Mouse (Mus musculus): ENCODE results near the gene Acot11.

Acot11 gene

DNA sequence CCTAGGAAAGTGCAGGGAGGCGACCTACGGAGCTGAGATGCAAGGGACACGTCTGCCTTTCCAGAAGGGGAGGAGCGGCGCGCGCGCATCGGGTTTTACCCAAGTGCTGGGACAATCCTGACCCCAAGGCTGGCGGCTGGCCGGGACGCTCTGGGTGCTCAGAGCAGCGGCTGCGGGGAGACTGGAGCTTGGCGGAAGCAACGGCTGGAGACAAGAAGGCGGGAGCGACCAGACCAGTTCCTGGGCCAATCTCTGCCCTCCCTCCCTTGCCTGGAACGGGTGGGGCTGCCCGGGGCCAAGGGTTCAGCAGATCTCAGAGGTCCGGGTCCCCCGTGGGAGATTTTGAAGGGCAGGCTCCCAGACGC, at the start of gene Acot11:
Gene Acot11, minus strand, starts transcription at position 89 of the 365 bp plus-strand sequence.
- no peak for DNase-seq (ENCODE audit: low read depth)

DNA sequence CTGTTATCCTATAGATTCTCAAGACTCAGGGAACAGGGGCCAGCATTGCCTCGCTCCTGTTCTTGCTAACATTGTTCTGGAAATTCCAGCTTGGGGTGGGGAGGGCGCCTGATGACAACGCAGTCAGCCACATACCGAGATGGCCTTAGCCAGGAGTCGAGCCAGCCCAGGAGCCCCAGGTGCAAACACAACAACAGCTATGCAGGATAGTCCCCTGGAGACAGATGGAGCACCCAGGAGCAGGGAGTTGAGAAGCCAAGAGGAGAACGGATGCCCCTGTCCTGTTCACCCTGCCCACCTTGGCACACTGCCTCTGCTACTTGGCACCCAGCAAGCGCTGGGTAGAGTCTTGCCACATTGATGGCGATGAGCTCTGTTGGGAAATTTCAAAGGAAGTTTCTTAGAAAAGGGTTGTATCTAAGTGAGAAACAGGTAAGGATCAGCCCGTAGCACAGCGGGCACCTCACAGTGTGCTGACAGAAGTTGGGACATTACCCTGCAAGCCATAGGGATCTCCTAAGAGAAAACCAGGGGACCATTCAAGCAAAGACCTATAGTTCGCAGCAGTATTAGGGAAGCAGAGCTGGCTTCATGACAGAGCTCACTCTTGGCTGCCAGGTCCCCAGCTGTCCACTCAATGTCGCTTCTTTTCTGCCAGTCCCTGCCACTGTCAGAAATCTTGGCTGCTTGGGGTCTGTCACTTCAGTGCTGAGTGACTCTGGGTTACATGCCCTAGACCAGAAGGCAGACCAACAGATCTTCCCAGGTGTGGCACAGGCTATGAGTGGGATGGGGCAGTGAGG, 43.7 kb upstream of the Acot11 start:
- peak; percentile 79 for DNase-seq (ENCODE audit: low read depth)

DNA sequence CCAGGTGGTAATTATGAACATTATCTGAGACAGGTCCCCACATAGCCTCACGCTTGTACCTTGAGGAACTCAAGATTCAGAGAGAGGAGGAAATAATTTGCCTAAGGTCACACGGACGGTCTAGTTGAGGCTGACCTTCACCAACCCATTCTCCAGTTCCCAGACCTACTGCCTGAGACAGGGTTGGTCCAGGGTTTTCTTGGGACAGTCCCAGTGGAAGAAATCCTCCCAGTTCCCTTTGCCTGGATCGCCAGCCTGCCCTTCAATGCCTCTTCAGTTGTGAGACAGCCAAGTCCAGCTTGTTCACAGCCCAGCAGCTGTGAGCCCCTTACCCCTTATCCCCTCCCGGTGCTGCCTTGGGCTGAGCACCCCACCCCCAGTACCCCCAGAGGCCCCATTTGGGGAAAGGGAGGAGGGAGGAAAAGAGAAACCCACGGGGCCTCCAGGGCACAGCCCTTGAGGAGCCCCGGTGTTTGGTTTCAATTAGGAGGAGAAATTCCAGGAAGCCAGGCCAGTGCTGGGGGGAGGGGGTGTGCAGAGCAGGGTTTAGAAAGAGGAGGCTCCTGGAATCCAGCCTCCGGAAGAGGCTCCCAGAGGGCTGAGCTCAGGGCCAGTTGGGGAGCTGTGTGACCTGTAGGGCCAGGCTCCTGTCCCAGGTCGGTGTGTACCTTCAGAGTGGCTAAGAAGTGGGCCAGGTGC, 42.9 kb upstream of the Acot11 start:
- peak; percentile 96 for DNase-seq (ENCODE audit: low read depth)

DNA sequence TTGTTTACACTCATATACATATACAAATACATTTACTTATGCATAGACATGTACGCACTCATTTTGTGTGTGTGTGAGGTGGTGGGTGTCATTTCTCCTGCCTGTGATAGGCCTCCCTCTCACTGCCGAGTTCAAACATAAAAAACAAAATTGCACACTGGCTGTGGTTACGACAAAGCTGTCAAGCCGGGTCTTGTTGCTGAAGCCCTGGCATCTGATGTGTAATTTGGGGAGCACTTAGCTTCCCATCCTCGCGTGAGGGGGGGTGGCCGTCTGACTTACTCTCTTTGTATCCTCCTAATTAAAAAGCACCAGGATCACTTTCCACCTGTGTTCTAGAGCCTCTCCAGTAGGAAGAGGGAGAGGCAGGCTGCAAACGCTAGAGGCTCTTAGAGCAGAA, 37.8 kb upstream of the Acot11 start:
- DNase-seq (ENCODE audit: low read depth), result no peak

DNA sequence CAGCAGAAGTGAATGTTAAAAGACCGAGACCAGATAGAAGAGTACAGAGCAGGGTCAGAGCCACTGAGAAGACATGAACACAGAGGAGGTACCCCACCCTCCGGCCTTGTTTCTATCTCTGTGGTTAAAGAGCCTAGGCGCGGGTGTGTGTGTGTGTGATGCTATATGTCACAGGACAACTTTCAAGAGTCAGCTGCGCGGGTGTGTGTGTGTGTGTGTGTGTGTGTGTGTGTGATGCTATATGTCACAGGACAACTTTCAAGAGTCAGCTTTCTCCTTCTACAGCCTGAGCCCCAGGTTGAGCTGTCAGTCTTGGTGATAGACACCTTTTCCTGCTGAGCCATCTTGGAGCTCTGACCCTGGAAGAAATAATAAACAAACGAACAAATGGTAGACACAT, 37.1 kb upstream of the Acot11 start:
- no peak for DNase-seq (ENCODE audit: low read depth)

DNA sequence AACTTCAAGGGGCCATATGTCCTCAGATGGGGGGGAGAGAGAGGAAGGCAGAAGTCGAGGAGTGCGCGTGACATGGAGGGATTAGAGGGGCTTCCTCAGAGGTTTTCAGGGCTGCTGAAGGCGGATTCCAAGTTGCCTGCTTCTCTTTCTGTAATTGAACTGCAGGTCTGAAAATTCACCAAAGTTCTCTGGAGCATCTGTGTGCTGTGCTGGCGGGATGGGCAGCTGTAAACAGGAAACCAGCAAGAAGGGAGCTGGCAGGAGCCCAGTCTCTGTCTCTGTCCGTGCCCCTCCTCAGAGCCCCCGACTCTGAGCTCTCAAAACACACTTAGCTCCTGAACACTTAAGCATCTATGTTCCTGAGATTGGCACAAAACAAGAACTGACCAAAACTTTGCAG, 36.5 kb upstream of the Acot11 start:
- peak; percentile 53 for DNase-seq (ENCODE audit: low read depth)

DNA sequence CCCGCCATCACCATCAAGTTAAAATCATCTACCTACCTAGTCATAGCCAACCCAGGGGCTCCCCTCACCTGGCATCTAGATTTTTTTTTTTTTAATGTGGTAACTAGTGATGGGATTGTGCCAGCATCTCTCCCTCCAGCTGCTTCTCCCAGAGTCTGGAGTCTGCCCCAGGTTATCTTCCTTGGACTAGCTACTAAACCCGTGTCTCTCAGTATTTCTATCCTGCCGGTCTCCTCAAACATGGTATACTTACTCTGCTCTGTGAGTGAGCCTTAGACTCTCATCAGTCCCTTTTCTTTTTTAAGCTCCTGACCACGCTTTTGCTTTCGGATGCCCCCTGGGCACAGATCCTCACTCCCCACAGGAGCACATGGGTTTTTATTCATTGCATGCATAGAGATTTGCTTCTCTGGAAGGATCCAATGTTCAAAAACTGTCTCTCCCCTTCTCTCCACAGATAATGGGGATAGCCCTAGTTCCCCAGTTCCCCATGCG, 35.9 kb upstream of the Acot11 start:
- DNase-seq (ENCODE audit: low read depth), result no peak

DNA sequence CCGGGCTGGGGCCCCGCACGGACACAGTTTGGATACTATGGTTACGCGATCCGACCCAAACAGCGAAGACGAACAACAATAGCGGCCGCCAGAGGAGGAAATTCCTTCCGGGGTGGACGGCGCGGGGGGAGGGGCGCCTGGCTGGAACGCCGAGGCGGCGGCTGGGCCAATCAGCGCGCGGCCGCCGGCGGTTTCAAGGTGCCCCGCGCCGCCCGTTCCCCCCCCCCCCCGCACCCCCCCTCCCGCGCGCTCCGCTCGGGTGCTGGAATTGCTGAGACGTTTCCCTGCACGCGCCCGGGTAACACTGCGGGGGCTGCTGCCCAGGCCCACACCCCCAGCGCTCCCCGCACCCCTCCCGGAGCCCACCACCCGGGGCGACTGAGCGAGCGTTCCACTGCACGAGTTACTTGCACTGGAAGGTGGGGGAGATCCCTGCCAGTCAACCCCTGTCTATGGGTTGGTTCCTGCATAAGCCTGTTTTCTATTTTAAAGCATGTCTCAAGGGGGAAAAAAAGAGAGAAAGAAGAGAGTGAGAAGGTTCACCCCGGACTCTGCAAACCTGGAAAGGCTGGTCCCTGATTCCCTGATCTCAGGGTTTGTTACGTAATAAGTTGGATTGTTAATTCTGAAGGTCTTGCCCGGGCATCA, 35.3 kb upstream of the Acot11 start:
- peak; percentile 98 for DNase-seq (ENCODE audit: low read depth)

DNA sequence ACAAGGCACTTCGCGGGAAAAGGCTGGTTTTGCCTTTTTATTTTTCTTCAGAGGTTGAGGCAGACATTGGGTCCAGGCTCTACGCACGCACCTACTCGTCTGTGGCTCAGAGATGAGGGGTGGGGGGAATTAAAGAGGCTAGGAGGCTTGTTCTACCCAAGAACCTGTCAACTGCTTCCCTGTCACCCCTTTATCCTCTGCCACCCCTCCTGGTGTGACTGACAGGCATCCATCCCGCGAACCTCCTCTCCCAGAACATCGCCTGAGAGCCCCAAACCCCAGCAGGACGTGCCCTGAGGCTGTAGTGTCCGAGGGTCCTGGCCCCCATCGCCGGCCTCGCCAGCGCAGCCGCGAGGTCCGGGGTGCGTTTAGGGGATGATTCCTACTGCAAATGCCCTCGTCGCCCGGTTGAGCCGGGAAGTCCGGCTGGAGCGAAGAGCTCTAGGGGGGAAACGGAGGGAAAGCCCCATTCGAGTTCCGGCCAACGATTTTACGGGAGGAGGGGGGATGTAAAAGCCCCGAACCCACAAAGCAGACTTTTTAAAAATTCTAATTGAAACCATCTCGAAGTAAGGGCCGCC, 34.5 kb upstream of the Acot11 start:
- DNase-seq (ENCODE audit: low read depth), result peak; percentile 66

DNA sequence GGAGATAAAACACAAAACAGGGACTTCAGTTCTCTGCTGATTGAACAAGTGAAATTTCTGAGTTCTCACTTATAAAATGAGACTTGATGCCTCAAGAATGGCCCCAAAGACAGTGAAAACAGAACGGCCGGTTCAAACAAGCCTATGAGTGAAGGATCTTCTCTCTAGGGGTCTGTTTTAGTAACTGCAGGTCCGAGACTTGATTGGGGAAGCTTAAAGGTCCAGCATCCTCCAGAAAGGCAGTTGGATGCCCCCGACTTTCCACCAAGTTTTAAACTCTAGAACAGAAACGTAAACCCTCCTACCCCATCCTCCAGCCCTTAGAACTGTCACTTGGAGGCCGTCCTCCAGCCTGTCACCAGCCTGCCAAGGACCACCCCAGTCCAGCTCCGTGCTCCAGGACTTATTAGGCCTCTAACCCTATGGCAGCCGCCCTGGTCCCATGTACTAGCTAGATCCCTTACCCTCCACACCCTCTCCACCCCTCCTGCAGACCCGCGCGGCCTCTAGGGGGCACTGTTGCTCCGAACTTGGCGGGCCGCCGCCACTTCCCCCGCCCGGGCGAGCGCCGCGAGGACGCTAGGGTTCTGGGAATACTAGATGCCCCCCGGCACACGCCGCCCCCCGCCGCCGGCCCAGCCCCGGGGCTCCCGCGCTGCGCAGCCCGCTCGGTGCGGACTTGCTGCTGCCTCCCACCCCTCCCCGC, 33.9 kb upstream of the Acot11 start:
- DNase-seq (ENCODE audit: low read depth), result peak; percentile 97

DNA sequence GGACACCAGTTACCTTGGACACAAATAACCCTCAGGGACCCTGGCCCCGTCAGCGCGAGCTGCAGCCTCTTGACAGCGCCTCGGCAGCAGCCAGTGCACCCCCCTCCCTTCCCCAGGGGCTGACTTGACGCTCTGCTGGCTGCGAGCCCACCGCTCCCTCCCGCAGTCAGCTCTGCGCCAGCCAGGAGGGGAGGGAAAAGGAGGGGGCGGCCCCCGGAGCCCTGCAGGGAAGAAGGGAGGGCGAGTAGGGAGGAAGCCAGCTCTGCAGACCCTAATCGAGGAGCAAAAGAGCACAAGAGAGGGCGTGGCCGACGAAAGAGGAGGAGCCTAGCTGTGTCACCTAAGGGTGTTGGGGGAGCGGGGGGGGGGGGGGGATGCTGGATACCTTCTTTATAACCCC, 33.2 kb upstream of the Acot11 start:
- DNase-seq (ENCODE audit: low read depth), result peak; percentile 88

DNA sequence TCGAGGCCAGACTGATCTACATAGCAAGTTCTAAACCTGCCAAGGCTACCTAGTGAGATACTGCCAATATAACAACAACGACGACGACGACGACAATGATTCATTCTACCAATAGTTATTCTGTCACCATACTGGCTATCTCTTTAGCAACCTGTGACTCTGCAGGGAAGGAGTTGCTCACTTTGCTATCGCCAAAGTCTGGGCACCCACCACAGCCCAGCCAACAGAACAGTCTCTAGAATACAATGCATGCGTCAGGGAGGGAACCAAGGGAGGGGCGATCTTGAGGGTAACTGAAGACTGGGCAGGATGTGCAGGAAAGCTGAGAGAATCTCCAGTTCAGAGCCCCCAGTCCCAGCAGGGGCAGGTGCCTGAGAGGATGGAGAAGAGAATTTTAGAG, 32.6 kb upstream of the Acot11 start:
- DNase-seq (ENCODE audit: low read depth), result peak; percentile 36

DNA sequence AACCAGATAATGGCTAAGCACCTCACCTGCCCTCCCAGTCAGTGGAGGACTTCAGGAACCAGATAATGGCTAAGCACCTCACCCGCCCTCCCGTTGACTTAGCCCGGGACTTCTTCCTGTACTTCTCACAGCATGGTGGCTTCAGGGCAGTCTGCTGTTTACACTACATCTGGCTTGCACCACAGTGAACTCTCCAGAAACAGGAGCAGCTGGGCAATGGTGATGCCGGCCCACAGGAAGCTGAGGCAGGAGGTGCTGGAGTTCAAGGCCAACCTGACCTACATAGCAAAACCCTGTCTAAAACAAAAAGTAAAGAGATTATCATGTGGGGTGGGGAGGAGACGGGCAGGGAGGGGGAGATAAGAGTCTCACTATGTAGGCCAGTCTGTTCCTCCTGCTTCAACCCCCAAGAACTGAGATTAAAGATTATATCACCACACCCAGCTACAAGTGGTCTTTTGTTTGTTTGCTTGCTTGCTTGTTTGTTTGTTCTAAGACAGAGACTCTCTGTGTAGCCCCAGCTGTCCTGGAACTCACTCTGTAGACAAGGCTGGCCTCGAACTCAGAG, 25.8 kb upstream of the Acot11 start:
- no peak for DNase-seq (ENCODE audit: low read depth)

DNA sequence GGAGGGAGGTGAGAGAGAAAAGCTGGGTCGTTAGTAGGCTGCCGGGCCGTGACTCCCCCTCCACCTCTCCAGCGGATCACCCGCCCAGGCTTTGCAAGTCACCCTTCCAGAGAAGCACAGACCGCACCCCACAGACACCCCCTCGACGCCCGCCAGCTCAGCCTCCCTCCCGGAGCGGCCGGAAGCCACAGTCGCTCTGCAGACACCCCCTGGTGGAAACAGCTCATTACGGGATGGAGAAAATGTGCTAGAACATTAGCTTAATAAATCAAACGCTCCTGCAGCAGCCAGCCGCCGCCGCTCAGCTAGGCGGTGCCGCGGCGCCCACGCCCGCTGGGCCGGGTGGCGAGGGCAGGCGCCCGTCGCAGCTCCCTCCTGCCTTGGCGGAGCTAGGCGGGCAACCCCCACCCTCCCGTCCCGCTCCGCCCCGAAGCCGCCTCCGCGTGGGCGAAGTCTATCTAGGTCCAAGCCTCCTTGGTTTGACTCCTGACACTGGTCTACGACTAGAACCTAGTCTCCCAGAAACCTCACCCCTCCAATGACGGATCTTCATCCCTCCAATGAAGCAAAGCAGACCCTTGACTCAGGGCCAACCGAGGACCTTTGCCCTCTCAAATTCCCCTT, 23.1 kb upstream of the Acot11 start:
- DNase-seq (ENCODE audit: low read depth), result peak; percentile 85

DNA sequence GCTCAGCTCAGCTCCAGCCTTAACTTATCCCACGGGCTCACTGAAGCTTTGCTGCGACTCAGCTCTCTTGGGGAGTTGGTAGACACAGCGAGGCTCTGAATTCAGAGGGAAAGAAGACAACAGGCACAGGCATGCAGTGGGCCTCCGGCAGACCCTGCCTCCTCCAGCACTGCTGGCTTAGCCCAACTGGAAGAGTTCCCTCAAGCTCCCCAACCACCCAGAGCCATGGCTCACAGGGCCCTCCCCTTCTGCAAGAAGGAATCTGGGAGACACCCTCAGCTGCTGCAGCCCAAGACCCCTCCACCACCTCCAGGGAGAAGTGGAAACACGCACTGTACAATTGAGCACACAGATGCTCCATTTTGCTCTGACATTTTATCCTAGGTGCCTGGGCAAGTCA, 20.4 kb upstream of the Acot11 start:
- DNase-seq (ENCODE audit: low read depth), result no peak

DNA sequence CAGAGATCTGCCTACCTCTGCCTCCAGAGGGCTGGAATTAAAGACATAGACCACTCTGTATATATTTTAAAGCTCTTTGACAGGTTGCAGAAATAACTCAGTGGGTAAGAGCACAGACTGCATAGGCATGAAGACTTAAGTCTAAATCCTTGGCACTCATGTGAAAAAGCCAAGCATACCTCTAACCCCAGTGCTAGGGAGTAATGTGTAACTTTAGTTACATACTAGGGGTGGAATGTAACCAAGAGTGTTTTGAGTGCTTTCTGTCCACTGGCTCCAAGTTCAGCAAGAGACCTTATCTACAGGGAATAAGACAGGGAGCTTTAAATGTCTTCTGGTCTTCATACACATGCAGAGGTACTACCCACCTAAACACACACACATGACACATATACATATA, 14.6 kb upstream of the Acot11 start:
- DNase-seq (ENCODE audit: low read depth), result no peak

DNA sequence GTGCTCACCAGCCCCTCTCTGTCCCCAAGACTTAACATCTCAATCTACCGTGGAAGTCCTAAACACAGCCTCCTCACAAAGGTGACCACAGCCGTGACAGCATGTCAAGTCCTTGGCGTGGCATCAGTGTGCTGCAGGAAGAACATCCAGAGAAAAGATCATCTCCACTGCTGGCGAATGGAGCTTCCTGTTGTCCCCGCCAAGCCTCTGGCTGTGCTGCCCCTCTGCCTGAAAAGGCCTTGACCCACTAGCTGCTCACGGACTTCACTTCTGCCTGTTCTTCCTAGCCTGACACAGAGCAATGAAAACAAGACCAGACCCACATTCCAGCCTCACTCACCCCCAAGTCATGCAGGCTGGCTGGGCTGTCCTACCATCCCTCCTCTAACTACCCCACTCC, 13.5 kb upstream of the Acot11 start:
- no peak for DNase-seq (ENCODE audit: low read depth)

DNA sequence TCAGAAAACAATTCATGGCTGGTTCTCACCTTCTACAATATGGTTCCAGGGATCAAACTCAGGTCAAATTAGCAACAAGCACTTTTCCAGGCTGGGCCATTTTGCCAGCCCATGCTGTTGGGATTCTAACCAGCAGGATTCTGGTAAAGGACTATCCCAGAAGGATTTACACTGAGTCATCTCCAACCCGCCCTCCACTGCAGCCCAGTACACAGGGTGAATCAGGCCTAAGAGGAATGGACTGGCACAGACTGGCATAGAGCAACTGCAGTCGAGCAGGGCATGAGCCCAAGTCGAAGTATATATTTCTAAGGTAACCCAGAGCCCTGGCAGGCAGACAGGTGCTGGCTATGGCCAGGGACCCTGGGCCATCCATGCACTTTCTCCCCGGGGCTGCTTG, 12.2 kb upstream of the Acot11 start:
- peak; percentile 74 for DNase-seq (ENCODE audit: low read depth)

DNA sequence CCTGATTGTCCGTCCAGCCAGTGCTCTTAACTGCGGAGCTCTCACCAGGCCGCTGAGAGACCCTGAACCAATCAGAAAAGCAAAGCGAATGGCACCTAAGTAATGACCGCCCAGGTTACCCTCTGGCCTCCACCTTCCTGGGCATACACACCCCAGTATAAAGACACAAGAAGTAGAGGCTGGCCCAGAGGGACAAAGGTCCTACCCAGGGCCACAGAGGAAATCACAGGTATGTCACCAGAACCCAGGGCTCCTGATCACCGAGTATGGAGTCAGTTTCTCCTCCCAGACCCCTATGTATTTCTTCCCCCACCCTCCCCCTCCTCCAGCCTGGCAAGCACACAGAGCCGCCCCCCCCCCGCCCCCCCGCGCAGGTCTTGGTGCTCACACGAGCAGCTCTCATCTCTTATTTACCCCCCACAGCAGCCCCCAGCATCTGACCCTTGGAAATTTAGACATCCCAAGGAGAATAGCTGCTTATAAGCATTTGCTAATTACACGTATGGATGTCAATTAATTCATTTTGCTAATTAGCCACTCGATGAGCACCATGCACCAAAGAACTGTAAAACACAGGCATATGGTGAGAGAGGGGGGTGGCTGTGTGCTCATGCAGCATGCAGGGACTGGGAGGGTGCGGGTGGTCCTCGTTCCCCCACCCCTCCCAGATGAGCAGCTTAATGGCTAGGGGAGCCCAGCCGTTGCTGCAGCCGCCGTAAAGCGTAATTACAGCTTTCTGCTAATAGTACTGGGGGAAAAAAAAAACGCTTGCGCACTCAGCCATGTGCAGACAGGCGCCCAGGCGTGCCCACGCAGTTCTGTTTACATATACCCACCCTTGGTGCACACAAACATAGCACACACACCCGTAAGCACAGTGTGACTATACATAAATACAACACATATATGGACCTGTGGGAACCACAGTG, 10.9 kb upstream of the Acot11 start:
- no peak for DNase-seq (ENCODE audit: low read depth)

DNA sequence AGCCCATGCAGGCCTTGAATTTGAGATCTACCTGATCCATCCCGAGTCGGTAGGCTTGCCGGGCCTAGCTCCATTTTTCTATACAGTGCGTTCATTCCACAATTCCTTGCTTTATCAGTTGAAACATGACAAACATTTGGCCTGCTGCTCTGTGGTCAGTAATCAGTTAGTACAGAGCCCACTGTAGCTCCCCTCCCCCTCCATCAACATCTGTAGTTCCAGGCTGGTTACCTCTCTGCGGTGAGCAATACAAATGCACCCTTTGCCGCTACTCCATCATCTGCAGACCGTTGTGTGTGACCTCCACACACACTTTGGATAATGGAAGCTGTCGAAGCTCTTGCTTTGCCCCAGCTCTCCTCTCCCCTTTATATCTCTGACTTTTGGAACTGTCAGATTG, 6.4 kb upstream of the Acot11 start:
- no peak for DNase-seq (ENCODE audit: low read depth)

Data from NIH3T3 (cell line).